Mouse (Mus musculus) embryonic facial prominence, embryonic 15.5 days (tissue): ENCODE data around the gene Gse1. TPM values are rescaled to one million over a fixed set of nuclear protein-coding genes. Genes with fewer than 3 reads are reported as not detected.

Experiments
- ATAC-seq: fragments of 200-750 bp; cut with Nextera tagmentation; 2 replicates; pipeline ENCODE4 v1.8.0; 2017; ENCODE audit warnings: low read depth, moderate TSS enrichment; ENCODE audit not compliant: insufficient number of reproducible peaks, low FRiP score, low TSS enrichment
- H3K27ac ChIP-seq: fragments of 300-500 bp; sonication (generic); replicated peaks from 2 replicates; pipeline ENCODE4 v1.5.1; 2015; ENCODE audit warnings: mild to moderate bottlenecking, inconsistent platforms
- H3K27me3 ChIP-seq: fragments of 300-500 bp; sonication (generic); 2 replicates; pipeline ENCODE4 v1.6.1; 2015; ENCODE audit warnings: inconsistent platforms
- H3K36me3 ChIP-seq: fragments of 300-500 bp; sonication (generic); 2 replicates; pipeline ENCODE4 v1.6.1; 2015; ENCODE audit warnings: mild to moderate bottlenecking, inconsistent platforms
- H3K4me1 ChIP-seq: fragments of 300-500 bp; sonication (generic); 2 replicates; pipeline ENCODE4 v1.6.1; 2015; ENCODE audit warnings: inconsistent platforms
- H3K4me2 ChIP-seq: fragments of 300-500 bp; sonication (generic); replicated peaks from 2 replicates; pipeline ENCODE4 v1.6.1; 2015; ENCODE audit warnings: mild to moderate bottlenecking, inconsistent platforms
- H3K4me3 ChIP-seq: fragments of 300-500 bp; sonication (generic); replicated peaks from 2 replicates; pipeline ENCODE4 v1.5.1; 2015; ENCODE audit warnings: mild to moderate bottlenecking, inconsistent platforms
- H3K9ac ChIP-seq: fragments of 300-500 bp; sonication (generic); 2 replicates; pipeline ENCODE4 v1.6.1; 2015; ENCODE audit warnings: inconsistent platforms
- H3K9me3 ChIP-seq: fragments of 300-500 bp; sonication (generic); replicated peaks from 2 replicates; pipeline ENCODE4 v1.6.1; 2016; ENCODE audit warnings: inconsistent platforms
- WGBS: fragments of 180-500 bp; shearing (Covaris S2); methylation state at CpG from one replicate; pipeline ENCODE4 v1.1.7; 2015; 5-methylcytosine and 5-hydroxymethylcytosine counted together
- polyA plus RNA-seq: library from polyadenylated mRNA; unstranded; fragments of >200 nt; fragmentation: Nextera tagmentation; extraction: Ambion mirVana; gene quantifications from 2 replicates; pipeline ENCODE4 v1.2.1, GENCODE M21; 2015

Gene Gse1
- polyA plus RNA-seq, 1 experiment from 2014 or later = 11.1 TPM

DNA sequence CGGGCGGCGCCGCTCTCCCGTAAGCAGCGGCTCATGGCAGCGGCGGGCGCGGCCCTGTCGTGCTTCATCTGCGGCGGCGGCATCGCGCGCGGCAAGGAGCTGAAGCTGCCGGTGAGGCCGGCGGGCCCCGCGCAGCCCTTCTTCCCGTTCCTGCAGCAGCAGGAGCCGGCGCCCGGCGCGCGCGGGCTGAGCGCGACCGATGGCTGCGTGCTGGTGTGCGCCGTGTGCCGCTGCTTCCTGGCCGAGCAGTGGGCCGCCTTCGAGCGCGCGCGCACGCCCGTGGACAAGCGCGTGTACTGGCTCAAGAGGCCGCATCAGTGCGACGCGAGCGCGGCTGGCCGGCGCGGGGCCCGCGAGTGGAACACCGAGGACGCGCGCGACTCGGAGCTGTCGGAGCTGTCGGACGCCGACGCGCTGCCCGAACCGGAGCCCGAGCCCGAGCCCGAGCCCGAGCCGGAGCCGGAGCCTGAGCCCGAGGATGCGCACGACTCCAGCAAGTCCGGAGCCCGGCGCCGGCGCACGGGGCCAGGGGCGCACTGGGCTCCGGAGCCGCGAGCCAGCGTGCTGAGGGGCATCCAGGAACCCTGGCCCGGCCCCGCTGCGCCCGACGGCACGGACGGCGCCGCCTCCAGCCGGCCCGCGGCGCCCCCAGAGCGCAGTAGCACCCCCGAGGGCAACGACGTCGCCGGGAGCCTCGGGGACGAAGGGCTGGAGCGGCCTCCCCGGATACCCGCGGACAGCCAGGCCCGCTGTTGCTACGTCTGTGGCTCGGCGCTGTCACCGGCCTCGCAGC lies 721 bp downstream of the Gse1 start:
- 1% methylated on average over 121 of the region's 125 CpGs for WGBS
- no peaks in the 10 kb centered on the region for H3K27me3 ChIP-seq
- no peak for ATAC-seq

GRCm38 (mm10) chr8:120229574-120229916 lies 1.3 kb downstream of the Gse1 start:
- peak overlapping the region; percentile 97 for H3K4me2 ChIP-seq
- no peaks in the 10 kb centered on the region for H3K27me3 ChIP-seq
- no peaks in the 10 kb centered on the region for H3K36me3 ChIP-seq
- under 1% methylated on average over 22 of the region's 22 CpGs for WGBS
- peak overlapping the region; percentile 57 for H3K9ac ChIP-seq
- H3K27ac ChIP-seq = 0 out of 2 replicates have a peak overlapping the region, but pooled peaks have one; percentile 12
- H3K4me1 ChIP-seq = peaks cover 89% of the 10 kb centered on the region
- peak overlapping the region; percentile 65 for H3K4me3 ChIP-seq
- no peak for ATAC-seq
- no peaks in the 10 kb centered on the region for H3K9me3 ChIP-seq

More for the DNA sequence above, 721 bp downstream of the Gse1 start:
- peak overlapping the region; percentile 57 for H3K9ac ChIP-seq
- H3K27ac ChIP-seq = peak overlapping the region; percentile 65
- no peaks in the 10 kb centered on the region for H3K36me3 ChIP-seq
- H3K4me1 ChIP-seq = peaks cover 91% of the 10 kb centered on the region
- peak overlapping the region; percentile 97 for H3K4me2 ChIP-seq
- peak overlapping the region; percentile 65 for H3K4me3 ChIP-seq
- no peaks in the 10 kb centered on the region for H3K9me3 ChIP-seq

- H3K27me3 ChIP-seq = no peaks in the 10 kb centered on the region
- peak overlapping the region; percentile 65 for H3K4me3 ChIP-seq
- peak overlapping the region; percentile 57 for H3K9ac ChIP-seq
- ATAC-seq = no peak
- H3K9me3 ChIP-seq = no peaks in the 10 kb centered on the region
- H3K27ac ChIP-seq = no peak overlapping the region
- peaks cover 89% of the 10 kb centered on the region for H3K4me1 ChIP-seq
- WGBS = 8% methylated on average over 22 of the region's 22 CpGs
- H3K36me3 ChIP-seq = no peaks in the 10 kb centered on the region
- H3K4me2 ChIP-seq = peak overlapping the region; percentile 97
Observed at GRCm38 (mm10) chr8:120230081-120230480, 1.8 kb downstream of the Gse1 start.

- 27% methylated on average over 18 of the region's 18 CpGs for WGBS
- peak overlapping the region; percentile 15; the same call in 1 of the 2 replicates for H3K9ac ChIP-seq
- no peaks in the 10 kb centered on the region for H3K36me3 ChIP-seq
- H3K27me3 ChIP-seq = no peaks in the 10 kb centered on the region
- no peak for ATAC-seq
- H3K9me3 ChIP-seq = no peaks in the 10 kb centered on the region
- H3K4me2 ChIP-seq = peak overlapping the region; percentile 97
- peaks cover 87% of the 10 kb centered on the region for H3K4me1 ChIP-seq
- peak overlapping the region; percentile 65 for H3K4me3 ChIP-seq
- H3K27ac ChIP-seq = 0 out of 2 replicates have a peak overlapping the region, but pooled peaks have one; percentile 22
Observed at GRCm38 (mm10) chr8:120230715-120231614, 2.7 kb downstream of the Gse1 start.

DNA sequence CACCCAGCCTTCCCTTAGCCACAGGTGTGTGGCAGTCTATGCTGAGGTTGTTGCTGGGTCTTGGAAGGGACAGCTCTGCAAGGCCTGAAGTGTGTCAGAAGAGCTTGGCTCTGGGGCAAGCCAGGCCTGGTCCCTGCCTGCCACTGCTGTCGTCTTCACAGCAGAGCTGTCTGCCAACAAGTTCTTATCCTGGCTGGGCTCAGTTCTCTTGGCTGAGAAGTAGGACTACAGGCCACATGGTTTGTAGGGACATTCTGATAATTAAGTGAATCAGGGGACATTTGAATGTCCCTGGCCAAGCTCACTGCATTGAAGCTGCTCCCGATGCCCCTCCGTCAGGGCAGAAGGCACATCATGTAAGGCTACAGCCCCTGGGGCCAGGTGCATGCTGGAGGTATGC lies 3.6 kb downstream of the Gse1 start:
- Histone ChIP-seq H3K4me2 (peak overlapping the region; percentile 97), H3K9me3 (no peaks in the 10 kb centered on the region), H3K27ac (no peak overlapping the region), H3K27me3 (no peaks in the 10 kb centered on the region), H3K9ac (no peak overlapping the region), H3K4me3 (peak overlapping the region; percentile 65), H3K4me1 (peaks cover 78% of the 10 kb centered on the region), H3K36me3 (no peaks in the 10 kb centered on the region)
- no peak for ATAC-seq
- WGBS = 53% methylated on average over 3 of the region's 3 CpGs

DNA sequence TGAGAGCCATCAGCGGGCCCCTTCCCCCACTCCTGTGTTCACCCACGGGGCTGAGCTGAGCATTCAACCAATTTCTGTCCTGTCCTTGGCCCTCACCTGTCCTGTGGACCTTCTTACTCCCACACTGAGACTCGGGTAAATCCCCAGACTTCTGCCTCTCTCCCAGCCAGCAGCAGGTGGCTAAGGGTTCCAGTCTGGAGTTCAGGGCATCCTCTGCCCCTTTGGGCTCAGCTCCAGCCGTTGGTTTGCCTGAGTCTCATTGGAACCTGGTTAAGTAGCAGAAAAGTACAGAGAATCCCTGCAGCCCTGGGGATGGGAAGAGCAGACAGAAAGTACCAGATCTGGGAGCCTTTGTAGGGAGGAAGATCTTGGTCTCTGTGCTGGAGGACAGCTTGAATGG lies 4.1 kb downstream of the Gse1 start:
- no peaks in the 10 kb centered on the region for H3K27me3 ChIP-seq
- peak overlapping the region; percentile 97 for H3K4me2 ChIP-seq
- H3K9me3 ChIP-seq = no peaks in the 10 kb centered on the region
- ATAC-seq = no peak
- peaks cover 73% of the 10 kb centered on the region for H3K4me1 ChIP-seq
- no peak overlapping the region for H3K9ac ChIP-seq
- H3K4me3 ChIP-seq = peak overlapping the region; percentile 65
- 30% methylated on average over 4 of the region's 4 CpGs for WGBS
- H3K27ac ChIP-seq = no peak overlapping the region
- H3K36me3 ChIP-seq = no peaks in the 10 kb centered on the region

- no peak for ATAC-seq
- Histone ChIP-seq H3K27me3 (no peaks in the 10 kb centered on the region), H3K36me3 (no peaks in the 10 kb centered on the region), H3K9me3 (no peaks in the 10 kb centered on the region), H3K4me3 (peak overlapping the region; percentile 65), H3K4me2 (peak overlapping the region; percentile 97), H3K4me1 (peaks cover 68% of the 10 kb centered on the region), H3K27ac (no peak overlapping the region; the same call in 1 of the 2 replicates), H3K9ac (no peak overlapping the region)
- 28% methylated on average over 13 of the region's 13 CpGs for WGBS
Observed at GRCm38 (mm10) chr8:120232913-120233312, 4.7 kb downstream of the Gse1 start.

DNA sequence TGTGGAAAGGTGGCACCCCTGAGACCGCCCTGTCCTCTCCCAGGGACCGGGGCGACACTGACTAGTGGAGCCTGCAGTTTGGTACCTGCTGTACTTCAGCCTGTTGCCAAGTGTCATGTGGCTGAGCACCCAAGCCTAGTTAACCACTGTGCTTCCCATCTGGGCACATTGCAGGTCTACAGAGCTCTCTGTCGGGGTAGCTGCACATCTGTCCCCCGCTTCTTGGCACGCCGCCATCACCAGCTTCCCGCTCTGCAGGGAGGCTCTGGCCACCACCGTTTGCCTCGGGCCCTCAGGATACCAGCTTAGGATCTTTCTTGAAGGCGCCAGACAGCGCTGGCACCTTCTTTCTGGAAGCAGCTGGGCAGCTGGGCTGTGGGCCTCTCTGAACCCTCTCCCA lies 6.2 kb downstream of the Gse1 start:
- no peak overlapping the region for H3K4me3 ChIP-seq
- ATAC-seq = 0 out of 2 replicates have a peak, but pooled peaks have one; percentile 5
- peak overlapping the region; percentile 44; the same call in 1 of the 2 replicates for H3K27ac ChIP-seq
- no peaks in the 10 kb centered on the region for H3K27me3 ChIP-seq
- H3K9ac ChIP-seq = no peak overlapping the region
- peaks cover 8% of the 10 kb centered on the region; the same call in 1 of the 2 replicates for H3K36me3 ChIP-seq
- H3K9me3 ChIP-seq = no peaks in the 10 kb centered on the region
- 41% methylated on average over 12 of the region's 12 CpGs for WGBS
- 0 out of 2 replicates have a peak overlapping the region, but pooled peaks have one; percentile 13 for H3K4me2 ChIP-seq
- H3K4me1 ChIP-seq = peaks cover 62% of the 10 kb centered on the region

GRCm38 (mm10) chr8:120234866-120235265 lies 6.6 kb downstream of the Gse1 start:
- no peak for ATAC-seq
- no peaks in the 10 kb centered on the region for H3K9me3 ChIP-seq
- H3K27me3 ChIP-seq = no peaks in the 10 kb centered on the region
- WGBS = 49% methylated on average over 8 of the region's 8 CpGs
- H3K9ac ChIP-seq = no peak overlapping the region
- H3K4me1 ChIP-seq = peaks cover 58% of the 10 kb centered on the region
- H3K36me3 ChIP-seq = peaks cover 11% of the 10 kb centered on the region; the same call in 1 of the 2 replicates
- H3K4me3 ChIP-seq = no peak overlapping the region
- 0 out of 2 replicates have a peak overlapping the region, but pooled peaks have one; percentile 13 for H3K4me2 ChIP-seq
- peak overlapping the region; percentile 44; the same call in 1 of the 2 replicates for H3K27ac ChIP-seq

GRCm38 (mm10) chr8:120243222-120243621 lies 15.0 kb downstream of the Gse1 start:
- Histone ChIP-seq H3K27ac (no peak overlapping the region), H3K4me2 (no peak overlapping the region), H3K9ac (no peak overlapping the region), H3K4me3 (no peak overlapping the region), H3K36me3 (peaks cover 26% of the 10 kb centered on the region), H3K4me1 (0 out of 2 replicates have a peak, but pooled peaks cover 6% of the 10 kb centered on the region), H3K9me3 (no peaks in the 10 kb centered on the region; the same call in 1 of the 2 replicates), H3K27me3 (no peaks in the 10 kb centered on the region)
- no peak for ATAC-seq
- WGBS = 89% methylated on average over 4 of the region's 4 CpGs
